Mouse (Mus musculus) adipocyte (in vitro differentiated cells): ENCODE measurements around the gene Hoxb3.

Source experiments
- DNase-seq: peaks from one replicate; pipeline ENCODE4 v3.0.0-alpha.2; 2016; ENCODE audit warnings: low spot score

Gene Hoxb3

GRCm38 (mm10) chr11:96288455-96289221 lies 34.5 kb upstream of the Hoxb3 start:
- DNase-seq = no peak

DNA sequence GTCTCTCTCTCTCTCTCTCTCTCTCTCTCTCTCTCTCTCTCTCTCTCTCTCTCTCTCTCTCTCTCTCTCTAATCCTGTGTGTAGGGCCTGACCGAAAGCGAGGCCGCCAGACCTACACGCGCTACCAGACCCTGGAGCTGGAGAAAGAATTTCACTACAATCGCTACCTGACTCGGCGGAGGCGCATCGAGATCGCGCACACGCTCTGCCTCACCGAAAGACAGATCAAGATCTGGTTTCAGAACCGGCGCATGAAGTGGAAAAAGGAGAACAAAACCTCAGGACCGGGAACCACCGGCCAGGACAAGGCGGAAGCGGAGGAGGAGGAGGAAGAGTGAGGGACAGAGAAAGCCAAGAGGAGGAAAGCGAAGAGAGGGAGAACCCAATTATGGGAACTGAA lies 33.8 kb upstream of the Hoxb3 start:
- no peak for DNase-seq

DNA sequence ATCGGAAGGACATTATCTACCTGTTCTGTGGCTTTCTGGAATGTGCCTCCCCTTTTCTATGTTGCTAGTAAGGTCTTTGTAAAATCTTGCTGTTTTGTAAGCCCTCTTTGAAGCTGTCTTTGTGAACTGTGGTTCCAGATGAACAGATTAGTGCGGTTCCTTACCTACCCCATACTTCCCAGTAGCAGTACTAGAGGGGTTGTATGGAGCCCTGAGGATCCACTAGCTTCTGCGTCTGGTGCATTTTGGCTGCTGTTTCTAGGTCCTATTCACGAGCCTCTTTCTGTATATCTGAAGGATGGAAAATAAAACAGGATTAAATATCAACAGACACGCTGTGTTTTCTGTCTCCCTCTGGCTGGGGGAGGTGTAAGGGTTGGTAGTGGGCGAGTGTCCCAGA lies 33.3 kb upstream of the Hoxb3 start:
- no peak for DNase-seq

- DNase-seq = no peak
Measured at GRCm38 (mm10) chr11:96290705-96291355, 32.3 kb upstream of the Hoxb3 start.

DNA sequence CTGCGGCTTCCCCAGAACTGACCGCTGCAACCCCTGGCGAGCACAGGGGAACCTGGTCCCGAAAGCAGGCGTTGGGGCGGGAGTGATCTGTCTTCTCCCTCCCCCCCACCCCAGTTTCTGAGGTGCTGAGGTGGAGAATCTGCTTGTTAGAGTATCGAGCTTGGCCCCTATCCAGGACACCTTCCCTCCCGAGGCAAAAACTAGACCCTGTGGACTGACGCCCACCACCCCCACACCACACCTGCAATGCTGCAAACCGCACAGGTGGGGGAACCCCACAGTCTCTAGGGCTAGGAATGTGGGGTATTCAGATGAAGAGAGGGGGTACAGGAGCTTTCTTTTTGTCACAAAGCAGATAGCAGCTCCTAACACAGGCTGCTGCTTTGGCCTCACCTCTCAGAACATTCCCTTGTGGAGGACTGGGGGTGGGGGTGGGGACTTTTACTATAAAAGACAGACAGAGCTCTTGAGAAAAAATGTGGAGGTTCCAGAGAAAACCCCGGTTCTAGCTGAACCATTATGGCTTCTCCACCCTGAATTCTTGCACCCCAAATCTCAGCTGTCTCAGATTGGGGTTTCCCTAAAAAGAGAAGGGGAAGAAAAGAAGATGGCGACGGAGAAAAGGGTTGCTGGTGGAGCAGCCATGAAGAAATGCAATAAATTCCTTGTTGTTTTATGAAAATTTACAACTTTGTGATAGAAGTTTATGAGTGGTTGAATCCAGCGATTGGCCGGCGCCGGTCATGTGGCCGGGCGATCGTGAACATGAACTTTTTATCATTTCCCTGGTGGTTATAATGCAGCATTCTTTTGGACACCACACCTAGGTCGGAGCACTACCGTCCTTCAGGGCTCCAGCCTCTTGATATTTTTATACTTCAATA lies 31.2 kb upstream of the Hoxb3 start, which contains the start of gene Hoxb6:
Hoxb6 (plus strand) TSS at position 796 of the 884 bp plus-strand sequence.
- DNase-seq = peak; percentile 30

DNA sequence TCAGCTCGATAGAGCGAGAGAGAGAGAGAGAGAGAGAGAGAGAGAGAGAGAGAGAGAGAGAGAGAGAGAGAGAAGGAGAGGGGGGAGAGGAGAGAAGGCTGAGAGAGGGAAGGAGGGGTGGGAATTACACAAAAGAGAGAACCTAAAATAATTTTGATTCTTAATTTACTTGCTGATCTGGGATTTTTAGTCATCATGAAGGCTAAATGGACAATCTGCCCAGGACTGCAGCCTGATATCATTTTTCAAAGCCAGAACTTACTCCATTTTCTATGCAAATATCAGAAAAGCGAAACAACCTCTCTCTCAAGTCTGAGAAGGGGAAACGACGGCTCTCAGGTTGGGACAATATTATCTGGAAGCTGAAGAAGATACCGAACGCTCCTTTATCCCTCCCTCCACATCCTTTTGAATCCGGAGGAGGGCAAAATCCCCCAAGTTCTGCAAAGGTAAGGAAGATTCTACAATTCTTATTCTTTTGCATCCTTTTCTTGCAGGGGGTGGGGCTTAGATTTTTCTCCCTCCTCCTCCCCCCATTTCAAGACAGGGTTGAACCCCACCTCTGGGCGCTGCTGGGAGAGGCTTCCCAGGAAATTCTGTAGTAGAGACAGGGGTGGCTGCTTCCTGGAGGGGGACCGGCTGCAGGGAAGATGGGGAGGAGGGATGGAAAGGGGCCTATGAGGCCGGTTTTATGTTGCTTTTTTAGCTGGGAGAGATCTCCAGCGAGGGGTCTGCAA lies 30.4 kb upstream of the Hoxb3 start:
- DNase-seq = no peak

- no peak for DNase-seq
Measured at GRCm38 (mm10) chr11:96293302-96293921, 29.7 kb upstream of the Hoxb3 start.

DNA sequence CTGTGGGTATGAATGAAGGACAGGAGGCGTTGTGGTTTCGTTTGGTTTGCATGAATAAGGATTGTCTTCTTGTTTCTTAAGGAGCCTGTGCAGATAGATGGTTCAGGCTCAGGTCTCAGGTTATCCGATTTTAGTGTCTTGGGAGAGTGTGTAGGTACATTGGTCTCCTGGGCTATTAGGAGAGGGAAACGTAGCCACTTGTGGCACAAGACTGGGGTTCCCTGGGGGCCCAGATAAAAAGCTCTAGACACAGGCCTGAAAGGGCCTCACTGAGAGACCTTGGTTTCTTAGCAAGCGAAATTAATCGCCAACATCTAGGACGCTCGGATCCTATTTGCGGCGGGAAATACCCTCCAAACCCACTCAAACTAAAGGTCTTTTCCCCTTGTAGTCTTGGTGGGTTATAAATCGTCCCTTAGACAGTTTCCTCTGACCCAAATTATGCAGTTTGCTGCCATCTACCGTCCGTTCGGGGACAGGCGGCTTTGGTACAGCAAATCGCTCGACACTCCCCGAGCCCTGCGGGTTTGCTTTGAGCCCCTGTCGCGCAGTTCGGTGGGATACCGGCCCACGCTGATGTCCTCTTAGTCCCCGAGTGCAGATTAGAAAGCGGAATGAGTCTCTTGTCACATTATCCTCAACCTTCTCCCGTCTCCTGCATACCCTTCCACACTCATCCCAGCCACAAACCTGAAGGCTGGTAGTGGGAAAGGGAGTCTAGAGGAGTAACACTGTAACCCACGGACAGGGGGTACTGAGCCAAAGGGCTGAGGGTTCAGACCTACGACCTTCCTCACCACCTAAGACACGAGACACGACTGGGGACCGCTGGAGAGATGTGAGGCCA lies 28.7 kb upstream of the Hoxb3 start:
- peak; percentile 78 for DNase-seq

GRCm38 (mm10) chr11:96295092-96295835 lies 27.9 kb upstream of the Hoxb3 start:
- DNase-seq = peak; percentile 18

- no peak for DNase-seq
Measured at GRCm38 (mm10) chr11:96296997-96297396, 26.1 kb upstream of the Hoxb3 start.

GRCm38 (mm10) chr11:96297428-96297827 lies 25.7 kb upstream of the Hoxb3 start:
- no peak for DNase-seq

DNA sequence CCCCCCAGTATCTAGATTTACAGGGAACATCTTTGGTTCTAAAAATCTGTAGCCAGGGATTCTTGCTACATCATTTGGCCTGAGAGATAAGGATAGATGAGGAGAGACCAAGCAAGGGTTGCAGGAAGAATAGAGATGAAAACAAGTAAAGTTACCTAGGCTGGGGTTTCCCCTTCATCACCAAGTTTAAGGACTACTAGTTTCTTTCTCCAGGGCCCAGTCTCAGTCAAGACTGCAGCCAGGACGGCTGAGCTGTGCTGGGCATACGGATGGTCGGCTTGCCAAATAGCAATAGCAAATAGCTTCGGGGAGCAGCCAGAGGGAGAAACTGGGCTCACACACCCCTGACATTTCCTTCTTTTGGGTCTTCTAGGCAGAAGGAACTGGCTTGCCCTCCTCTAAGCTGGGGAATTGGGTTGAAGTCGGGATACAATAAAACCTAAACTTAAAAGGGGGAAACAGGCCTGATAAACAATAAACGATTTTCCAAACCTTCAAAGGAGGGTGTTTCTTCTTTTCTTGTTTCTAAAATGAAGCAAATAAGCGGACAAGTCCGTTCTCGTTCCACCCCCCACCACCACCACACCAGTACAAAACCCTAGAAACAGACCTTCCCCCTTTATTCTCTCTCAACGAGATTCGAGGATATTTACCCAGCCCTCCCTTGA lies 25.0 kb upstream of the Hoxb3 start:
- no peak for DNase-seq

DNA sequence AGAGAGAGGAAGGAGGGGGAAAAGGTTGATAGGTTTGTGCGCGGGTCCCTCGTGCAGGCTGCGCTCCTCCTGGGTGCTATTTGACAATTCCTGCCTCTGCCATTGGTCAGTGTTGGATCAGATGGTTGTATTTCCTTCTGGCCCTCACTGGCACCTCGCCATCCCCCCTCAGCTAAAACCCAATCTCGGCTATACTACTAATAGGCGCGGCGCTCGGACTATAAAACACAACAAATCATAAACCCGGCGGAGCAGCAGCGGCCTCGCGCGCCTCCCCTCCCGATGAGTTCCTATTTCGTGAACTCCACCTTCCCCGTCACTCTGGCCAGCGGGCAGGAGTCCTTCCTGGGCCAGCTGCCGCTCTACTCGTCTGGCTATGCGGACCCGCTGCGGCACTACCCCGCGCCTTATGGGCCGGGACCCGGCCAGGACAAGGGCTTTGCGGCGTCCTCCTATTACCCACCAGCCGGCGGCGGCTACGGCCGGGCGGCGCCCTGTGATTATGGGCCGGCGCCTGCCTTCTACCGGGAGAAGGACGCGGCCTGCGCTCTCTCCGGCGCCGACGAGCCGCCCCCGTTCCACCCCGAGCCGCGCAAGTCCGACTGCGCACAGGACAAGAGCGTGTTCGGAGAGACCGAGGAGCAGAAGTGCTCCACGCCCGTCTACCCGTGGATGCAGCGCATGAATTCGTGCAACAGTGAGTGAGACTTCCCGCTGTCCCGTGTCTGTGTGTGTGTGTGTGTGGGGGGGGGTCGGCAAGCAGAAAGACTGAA lies 24.0 kb upstream of the Hoxb3 start:
- DNase-seq = no peak

- DNase-seq = no peak
Measured at GRCm38 (mm10) chr11:96299781-96300180, 23.3 kb upstream of the Hoxb3 start.

DNA sequence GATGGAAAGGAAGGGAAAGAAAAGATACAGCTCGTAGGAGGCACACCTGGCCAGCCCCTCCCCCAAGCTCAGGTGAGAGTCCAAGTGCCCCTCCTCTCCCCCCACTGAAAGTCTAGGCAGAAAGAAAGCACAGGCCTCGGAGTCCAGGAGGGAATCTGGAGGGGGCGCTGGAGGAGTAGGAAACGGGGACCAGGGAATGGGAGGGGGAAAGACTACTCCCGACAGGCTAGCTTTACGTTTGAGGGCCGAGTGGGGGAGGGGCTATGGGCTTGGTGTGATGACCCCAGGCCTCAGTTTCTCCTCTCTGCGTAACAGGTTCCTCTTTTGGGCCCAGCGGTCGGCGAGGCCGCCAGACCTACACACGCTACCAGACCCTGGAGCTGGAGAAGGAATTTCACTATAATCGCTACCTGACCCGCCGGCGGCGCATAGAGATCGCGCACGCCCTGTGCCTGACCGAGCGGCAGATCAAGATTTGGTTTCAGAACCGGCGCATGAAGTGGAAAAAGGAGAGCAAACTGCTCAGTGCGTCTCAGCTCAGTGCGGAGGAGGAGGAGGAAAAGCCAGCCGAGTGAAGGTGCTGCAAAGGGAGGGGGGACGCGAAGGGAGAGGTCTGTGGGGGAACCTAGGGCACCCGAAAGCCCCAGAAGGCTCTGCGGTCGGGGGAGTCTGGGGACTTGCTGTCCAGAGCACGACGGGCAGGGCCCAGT lies 22.6 kb upstream of the Hoxb3 start:
- DNase-seq = no peak

DNA sequence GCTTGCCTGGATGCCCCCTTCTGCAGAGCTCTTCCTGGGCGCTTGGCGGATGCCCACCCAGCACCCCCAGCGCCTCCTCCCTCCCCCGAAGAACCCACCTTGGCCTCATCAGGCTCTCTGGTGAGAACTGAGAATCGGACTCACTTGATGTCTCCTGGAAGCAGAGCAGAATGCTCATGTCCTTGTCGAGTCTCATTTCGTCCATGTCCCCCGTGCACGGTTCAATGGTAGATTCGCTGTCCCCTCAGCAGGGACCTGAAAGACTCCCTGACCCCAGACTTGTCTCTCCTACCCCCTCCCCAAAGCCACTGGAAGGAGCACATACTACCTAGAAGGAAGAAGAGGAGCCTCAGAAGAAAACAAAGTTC lies 22.1 kb upstream of the Hoxb3 start:
- no peak for DNase-seq

GRCm38 (mm10) chr11:96301837-96302236 lies 21.3 kb upstream of the Hoxb3 start:
- DNase-seq = peak; percentile 76
